Mouse (Mus musculus): Measurements from ENCODE around the gene Rhbdf1. TPM values are rescaled to one million over a fixed set of nuclear protein-coding genes. Genes with fewer than 3 reads are reported as not detected.

Rhbdf1 gene
- polyA plus RNA-seq, 1 experiment: 45.2 TPM

GRCm38 (mm10) chr11:32195867-32196540 lies 26.1 kb downstream of the Rhbdf1 start:
- 50% methylated on average over 11 of the region's 11 CpGs for WGBS
- DNase-seq (ENCODE audit: low read depth, low spot score): no peak

GRCm38 (mm10) chr11:32194626-32195025 lies 27.5 kb downstream of the Rhbdf1 start:
- WGBS: 79% methylated on average over 5 of the region's 5 CpGs
- no peak for DNase-seq (ENCODE audit: low read depth, low spot score)

- DNase-seq (ENCODE audit: low read depth, low spot score): no peak
- WGBS: 77% methylated on average over 10 of the region's 10 CpGs
Measured at GRCm38 (mm10) chr11:32194086-32194485, 28.0 kb downstream of the Rhbdf1 start.

- DNase-seq (ENCODE audit: low read depth, low spot score): no peak
- WGBS: 84% methylated on average over 10 of the region's 10 CpGs
Measured at GRCm38 (mm10) chr11:32193156-32193555, 28.9 kb downstream of the Rhbdf1 start.

- DNase-seq (ENCODE audit: low read depth, low spot score): no peak
- WGBS: 78% methylated on average over 13 of the region's 13 CpGs
Measured at GRCm38 (mm10) chr11:32190603-32191110, 31.4 kb downstream of the Rhbdf1 start.

GRCm38 (mm10) chr11:32190119-32190518 lies 32.0 kb downstream of the Rhbdf1 start:
- 87% methylated on average over 9 of the region's 9 CpGs for WGBS
- no peak for DNase-seq (ENCODE audit: low read depth, low spot score)

GRCm38 (mm10) chr11:32189434-32189833 lies 32.7 kb downstream of the Rhbdf1 start:
- no peak for DNase-seq (ENCODE audit: low read depth, low spot score)

GRCm38 (mm10) chr11:32188881-32189280 lies 33.2 kb downstream of the Rhbdf1 start:
- 75% methylated on average over 12 of the region's 12 CpGs for WGBS
- no peak for DNase-seq (ENCODE audit: low read depth, low spot score)

More at GRCm38 (mm10) chr11:32189434-32189833, 32.7 kb downstream of the Rhbdf1 start:
- 67% methylated on average over 5 of the region's 5 CpGs for WGBS

GRCm38 (mm10) chr11:32187256-32187655 lies 34.8 kb downstream of the Rhbdf1 start:
- DNase-seq (ENCODE audit: low read depth, low spot score): no peak
- WGBS: 86% methylated on average over 4 of the region's 4 CpGs

GRCm38 (mm10) chr11:32186031-32186430 lies 36.1 kb downstream of the Rhbdf1 start:
- WGBS: 55% methylated on average over 3 of the region's 3 CpGs
- no peak for DNase-seq (ENCODE audit: low read depth, low spot score)

GRCm38 (mm10) chr11:32184469-32184868 lies 37.6 kb downstream of the Rhbdf1 start:
- DNase-seq (ENCODE audit: low read depth, low spot score): no peak
- WGBS: 84% methylated on average over 8 of the region's 8 CpGs

GRCm38 (mm10) chr11:32181973-32182868 lies 39.9 kb downstream of the Rhbdf1 start:
- 46% methylated on average over 24 of the region's 25 CpGs for WGBS
- peak; percentile 37 for DNase-seq (ENCODE audit: low read depth, low spot score)

- DNase-seq (ENCODE audit: low read depth, low spot score): no peak
- 78% methylated on average over 4 of the region's 4 CpGs for whole genome bisulfite sequencing
Measured at GRCm38 (mm10) chr11:32181246-32181645, 40.9 kb downstream of the Rhbdf1 start.

GRCm38 (mm10) chr11:32178506-32178905 lies 43.6 kb downstream of the Rhbdf1 start:
- 76% methylated on average over 1 of the region's 1 CpGs for WGBS
- no peak for DNase-seq (ENCODE audit: low read depth, low spot score)

- 72% methylated on average over 4 of the region's 4 CpGs for WGBS
- no peak for DNase-seq (ENCODE audit: low read depth, low spot score)
Measured at GRCm38 (mm10) chr11:32166683-32167082, 55.4 kb downstream of the Rhbdf1 start.

GRCm38 (mm10) chr11:32161922-32162804 lies 59.9 kb downstream of the Rhbdf1 start:
- no peak for DNase-seq (ENCODE audit: low read depth, low spot score)
- WGBS: 13% methylated on average over 28 of the region's 28 CpGs

- no peak for DNase-seq (ENCODE audit: low read depth, low spot score)
- 10% methylated on average over 9 of the region's 9 CpGs for WGBS
Measured at GRCm38 (mm10) chr11:32161500-32161899, 60.6 kb downstream of the Rhbdf1 start.

- WGBS: 79% methylated on average over 7 of the region's 7 CpGs
- no peak for DNase-seq (ENCODE audit: low read depth, low spot score)
Measured at GRCm38 (mm10) chr11:32160341-32160740, 61.8 kb downstream of the Rhbdf1 start.
